Mouse (Mus musculus): ENCODE measurements around the gene Chrm5. TPM values are rescaled to one million over a fixed set of nuclear protein-coding genes. Genes with fewer than 3 reads are reported as not detected.
"Not testable (repeated sequence)": the region's sequence is repeated elsewhere in the genome, so short reads cannot be mapped to it uniquely, and the experiment has no call there.

The Chrm5 gene
- total and polyA plus RNA-seq, 3 experiments, result not detected

- peaks cover 23% of the 10 kb centered on the region for H3K4me1 ChIP-seq (ENCODE audit: insufficient read depth, low read depth, low read length)
- H3K9me3 ChIP-seq (replicated peaks), result no peaks in the 10 kb centered on the region
- H3K36me3 ChIP-seq (replicated peaks), result no peaks in the 10 kb centered on the region
- ATAC-seq (ENCODE audit: extremely low read depth, insufficient number of reproducible peaks, low FRiP score, poor library complexity, severe bottlenecking), result 0 out of 2 replicates have a peak, but pooled peaks have one; percentile 50
- no peaks in the 10 kb centered on the region for H3K27me3 ChIP-seq (ENCODE audit: insufficient read depth, low read length)
- TF ChIP-seq TAL1 (conservative IDR thresholded peaks at IDR 0.05; ENCODE audit: low read depth, low read length), result no peak
- no peak for TF ChIP-seq CTCF (IDR thresholded peaks at IDR 0.05; ENCODE audit: low read depth, low read length)
- TF ChIP-seq GATA2 (IDR thresholded peaks at IDR 0.05; ENCODE audit: borderline replicate concordance, low read depth, low read length), result no peak
- no peak for TF ChIP-seq GATA1 (IDR thresholded peaks at IDR 0.05; ENCODE audit: borderline replicate concordance, low read length)
- TF ChIP-seq POLR2AphosphoS5 (IDR thresholded peaks at IDR 0.05; ENCODE audit: insufficient replicate concordance, low read depth, low read length), result no peak
- H3K4me3 ChIP-seq (ENCODE audit: low read depth, low read length), result no peak overlapping the region
- DNase-seq (ENCODE audit: low spot score), result peak; percentile 6
These were observed 30.8 kb downstream of the Chrm5 start for GRCm38 (mm10) chr2:112449597-112450296.

- ATAC-seq (ENCODE audit: extremely low read depth, insufficient number of reproducible peaks, low FRiP score, poor library complexity, severe bottlenecking) (no peak), DNase-seq (ENCODE audit: low spot score) (no peak)
These were observed 32.0 kb downstream of the Chrm5 start for GRCm38 (mm10) chr2:112448510-112449059.

GRCm38 (mm10) chr2:112448046-112448445 is 32.5 kb downstream of the Chrm5 start:
- H3K36me3 ChIP-seq (replicated peaks); H3K4me3 ChIP-seq (ENCODE audit: low read depth, low read length); H3K9me3 ChIP-seq (replicated peaks); ATAC-seq (ENCODE audit: extremely low read depth, insufficient number of reproducible peaks, low FRiP score, poor library complexity, severe bottlenecking); DNase-seq (ENCODE audit: low spot score); H3K27me3 ChIP-seq (ENCODE audit: insufficient read depth, low read length): not testable (repeated sequence)
- H3K4me1 ChIP-seq (ENCODE audit: insufficient read depth, low read depth, low read length), result peaks cover 19% of the 10 kb centered on the region

More at GRCm38 (mm10) chr2:112448510-112449059, 32.0 kb downstream of the Chrm5 start:
- no peaks in the 10 kb centered on the region for H3K36me3 ChIP-seq (replicated peaks)
- H3K4me1 ChIP-seq (ENCODE audit: insufficient read depth, low read depth, low read length), result peaks cover 19% of the 10 kb centered on the region
- H3K27me3 ChIP-seq (ENCODE audit: insufficient read depth, low read length), result no peaks in the 10 kb centered on the region
- no peaks in the 10 kb centered on the region for H3K9me3 ChIP-seq (replicated peaks)
- H3K4me3 ChIP-seq (ENCODE audit: low read depth, low read length), result no peak overlapping the region
- TF ChIP-seq CTCF (IDR thresholded peaks at IDR 0.05; ENCODE audit: low read depth, low read length) (no peak), GATA1 (IDR thresholded peaks at IDR 0.05; ENCODE audit: borderline replicate concordance, low read length) (no peak), GATA2 (IDR thresholded peaks at IDR 0.05; ENCODE audit: borderline replicate concordance, low read depth, low read length) (no peak), TAL1 (conservative IDR thresholded peaks at IDR 0.05; ENCODE audit: low read depth, low read length) (no peak), POLR2AphosphoS5 (IDR thresholded peaks at IDR 0.05; ENCODE audit: insufficient replicate concordance, low read depth, low read length) (no peak)

- H3K9me3 ChIP-seq (replicated peaks), result no peaks in the 10 kb centered on the region
These were observed 35.1 kb downstream of the Chrm5 start for GRCm38 (mm10) chr2:112445511-112445910.

GRCm38 (mm10) chr2:112443491-112443890 is 37.1 kb downstream of the Chrm5 start:
- peaks cover 2% of the 10 kb centered on the region; the same call in 1 of the 2 replicates for H3K27me3 ChIP-seq (ENCODE audit: insufficient read depth, low read length)
- no peak for DNase-seq (ENCODE audit: low spot score)
- no peaks in the 10 kb centered on the region for H3K36me3 ChIP-seq (replicated peaks)
- H3K4me1 ChIP-seq (ENCODE audit: insufficient read depth, low read depth, low read length), result peaks cover 3% of the 10 kb centered on the region
- no peaks in the 10 kb centered on the region for H3K9me3 ChIP-seq (replicated peaks)
- TF ChIP-seq GATA2 (IDR thresholded peaks at IDR 0.05; ENCODE audit: borderline replicate concordance, low read depth, low read length) (no peak), GATA1 (IDR thresholded peaks at IDR 0.05; ENCODE audit: borderline replicate concordance, low read length) (no peak), POLR2AphosphoS5 (IDR thresholded peaks at IDR 0.05; ENCODE audit: insufficient replicate concordance, low read depth, low read length) (no peak), CTCF (IDR thresholded peaks at IDR 0.05; ENCODE audit: low read depth, low read length) (no peak), TAL1 (conservative IDR thresholded peaks at IDR 0.05; ENCODE audit: low read depth, low read length) (no peak)
- H3K4me3 ChIP-seq (ENCODE audit: low read depth, low read length), result no peak overlapping the region
- ATAC-seq (ENCODE audit: extremely low read depth, insufficient number of reproducible peaks, low FRiP score, poor library complexity, severe bottlenecking), result no peak

More at GRCm38 (mm10) chr2:112445511-112445910, 35.1 kb downstream of the Chrm5 start:
- H3K27me3 ChIP-seq (ENCODE audit: insufficient read depth, low read length), result peaks cover 2% of the 10 kb centered on the region; the same call in 1 of the 2 replicates
- peaks cover 12% of the 10 kb centered on the region for H3K4me1 ChIP-seq (ENCODE audit: insufficient read depth, low read depth, low read length)
- TF ChIP-seq CTCF (IDR thresholded peaks at IDR 0.05; ENCODE audit: low read depth, low read length) (no peak), TAL1 (conservative IDR thresholded peaks at IDR 0.05; ENCODE audit: low read depth, low read length) (no peak), GATA2 (IDR thresholded peaks at IDR 0.05; ENCODE audit: borderline replicate concordance, low read depth, low read length) (no peak), POLR2AphosphoS5 (IDR thresholded peaks at IDR 0.05; ENCODE audit: insufficient replicate concordance, low read depth, low read length) (no peak), GATA1 (IDR thresholded peaks at IDR 0.05; ENCODE audit: borderline replicate concordance, low read length) (no peak)
- DNase-seq (ENCODE audit: low spot score) (no peak), ATAC-seq (ENCODE audit: extremely low read depth, insufficient number of reproducible peaks, low FRiP score, poor library complexity, severe bottlenecking) (no peak)
- no peak overlapping the region for H3K4me3 ChIP-seq (ENCODE audit: low read depth, low read length)
- no peaks in the 10 kb centered on the region for H3K36me3 ChIP-seq (replicated peaks)

GRCm38 (mm10) chr2:112437589-112437988 is 43.0 kb downstream of the Chrm5 start:
- H3K4me3 ChIP-seq (ENCODE audit: low read depth, low read length), result no peak overlapping the region
- peaks cover 7% of the 10 kb centered on the region for H3K4me1 ChIP-seq (ENCODE audit: insufficient read depth, low read depth, low read length)
- TF ChIP-seq TAL1 (conservative IDR thresholded peaks at IDR 0.05; ENCODE audit: low read depth, low read length), result no peak
- no peak for TF ChIP-seq GATA2 (IDR thresholded peaks at IDR 0.05; ENCODE audit: borderline replicate concordance, low read depth, low read length)
- no peak for TF ChIP-seq CTCF (IDR thresholded peaks at IDR 0.05; ENCODE audit: low read depth, low read length)
- TF ChIP-seq GATA1 (IDR thresholded peaks at IDR 0.05; ENCODE audit: borderline replicate concordance, low read length), result no peak
- no peak for TF ChIP-seq POLR2AphosphoS5 (IDR thresholded peaks at IDR 0.05; ENCODE audit: insufficient replicate concordance, low read depth, low read length)
- DNase-seq (ENCODE audit: low spot score) (no peak), ATAC-seq (ENCODE audit: extremely low read depth, insufficient number of reproducible peaks, low FRiP score, poor library complexity, severe bottlenecking) (no peak)
- no peaks in the 10 kb centered on the region for H3K9me3 ChIP-seq (replicated peaks)
- H3K27me3 ChIP-seq (ENCODE audit: insufficient read depth, low read length), result peaks cover 3% of the 10 kb centered on the region; the same call in 1 of the 2 replicates
- H3K36me3 ChIP-seq (replicated peaks), result no peaks in the 10 kb centered on the region

Measured in G1E (cell line).